Mouse (Mus musculus): ENCODE results near the gene Asgr1.
"Not testable (repeated sequence)": the region's sequence is repeated elsewhere in the genome, so short reads cannot be mapped to it uniquely, and the experiment has no call there.

Gene Asgr1

DNA sequence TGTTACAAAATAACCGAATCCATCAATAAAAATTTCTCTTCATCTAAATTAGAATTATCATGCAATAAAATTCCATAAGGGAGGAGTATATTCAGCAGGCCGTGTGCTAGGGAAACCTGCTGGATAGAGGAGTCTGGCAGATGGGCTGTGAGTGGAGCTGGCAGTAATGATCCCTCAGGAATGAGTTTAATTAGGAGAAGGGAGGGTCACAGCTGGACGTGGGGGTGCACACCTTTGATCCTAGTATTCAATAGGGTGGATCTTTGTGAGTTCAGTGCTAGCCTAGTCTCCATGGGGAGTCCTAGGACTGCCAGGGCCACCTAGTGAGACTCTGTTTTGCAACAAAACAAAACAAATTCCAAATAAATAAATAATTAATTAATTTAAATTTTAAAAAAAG, 14.4 kb downstream of the Asgr1 start:
- no peak for DNase-seq (ENCODE audit: low spot score in 2 of 2)

DNA sequence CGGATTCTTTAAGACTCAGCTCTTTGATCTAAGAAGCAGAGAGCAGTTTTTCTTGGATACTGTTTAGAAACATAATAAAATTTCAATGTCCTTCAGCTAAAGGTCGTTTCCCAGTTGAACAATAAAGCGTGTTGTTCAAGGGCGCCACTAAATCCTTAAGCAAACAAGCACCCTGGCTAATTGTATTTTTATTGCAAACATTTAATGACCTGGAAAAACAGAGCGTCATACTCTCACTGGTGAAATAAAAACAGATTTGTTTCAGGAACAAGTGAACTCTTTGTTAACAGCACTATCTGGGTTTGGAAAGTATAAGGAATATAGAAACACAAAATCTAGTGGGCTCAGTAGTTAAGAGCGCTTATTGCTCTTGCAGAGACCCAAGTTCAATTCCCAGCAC, 16.2 kb downstream of the Asgr1 start:
- DNase-seq (ENCODE audit: low spot score in 2 of 2): no peak

DNA sequence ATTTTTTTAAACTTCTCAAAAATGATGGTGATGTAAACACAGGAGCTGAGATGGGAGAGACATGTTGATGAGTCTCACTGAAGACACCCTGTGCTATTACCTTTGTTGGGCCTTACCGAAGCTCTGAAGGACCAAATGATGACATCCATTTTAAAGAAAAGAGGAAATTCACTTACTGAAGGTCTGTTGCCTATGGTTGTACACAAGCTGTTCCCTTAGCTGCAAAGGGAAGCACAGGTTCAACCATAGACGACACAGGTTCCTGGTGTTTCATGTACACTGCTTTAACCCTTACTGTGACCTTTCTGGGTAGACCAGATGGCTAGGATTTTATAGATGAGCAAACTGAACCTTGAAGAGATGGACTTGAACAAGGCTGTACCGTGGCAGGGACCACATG, 16.7 kb downstream of the Asgr1 start:
- not testable (repeated sequence) for DNase-seq (ENCODE audit: low spot score in 2 of 2)

DNA sequence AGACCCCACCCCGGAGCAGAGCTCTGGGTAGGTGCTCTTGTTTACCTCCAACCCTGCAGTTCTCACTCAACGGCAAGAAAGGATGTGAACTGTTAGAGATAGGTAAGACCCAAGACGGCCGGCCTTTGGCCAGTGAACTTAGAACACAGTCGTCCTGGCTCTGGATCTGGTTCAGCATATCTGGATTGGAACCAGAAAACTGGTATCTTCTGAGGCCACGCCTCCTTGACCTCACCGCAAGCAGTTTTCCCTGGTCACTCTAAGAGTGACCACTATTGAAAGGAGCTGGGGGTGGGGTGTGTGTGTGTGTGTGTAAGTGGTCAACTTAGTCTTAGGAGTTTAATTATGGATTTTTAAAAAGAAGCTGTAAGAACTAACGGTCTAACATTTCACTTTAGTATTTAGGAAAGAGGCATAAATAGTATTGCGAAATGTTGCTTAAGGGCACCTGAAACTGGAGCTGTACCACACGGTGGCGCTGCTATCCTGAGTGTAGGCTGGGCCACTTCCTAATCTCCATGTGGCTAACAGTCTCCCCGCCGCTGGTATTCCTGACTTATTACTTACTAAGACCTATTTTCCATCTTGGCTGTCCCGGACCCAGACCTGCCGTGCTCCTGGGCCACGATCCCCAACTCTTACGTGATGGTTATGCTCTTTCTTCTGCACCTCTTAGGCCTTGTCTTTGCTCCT, 20.6 kb downstream of the Asgr1 start:
- DNase-seq (ENCODE audit: low spot score in 2 of 2): peak in 1 of 2 experiments; percentile 61

DNA sequence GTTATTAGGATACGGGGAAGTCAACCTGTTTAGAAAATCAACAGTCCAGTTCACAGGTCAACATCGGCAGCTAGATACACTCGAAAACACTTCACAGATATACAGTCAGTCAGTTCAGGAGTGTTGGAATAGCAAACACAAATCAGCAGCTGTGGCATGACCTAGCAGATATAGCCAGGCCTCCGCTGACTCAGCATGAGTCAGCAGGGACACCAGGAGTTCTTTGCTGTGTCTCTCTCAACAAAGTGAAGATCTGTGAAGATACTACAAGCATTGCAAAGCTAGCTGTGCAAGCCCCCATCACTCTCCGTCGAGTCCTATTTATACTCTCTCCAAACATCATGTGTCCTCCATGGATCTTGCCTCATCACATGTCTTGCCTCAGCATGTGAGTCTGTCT, 21.7 kb downstream of the Asgr1 start:
- DNase-seq (ENCODE audit: low spot score in 2 of 2): no peak

DNA sequence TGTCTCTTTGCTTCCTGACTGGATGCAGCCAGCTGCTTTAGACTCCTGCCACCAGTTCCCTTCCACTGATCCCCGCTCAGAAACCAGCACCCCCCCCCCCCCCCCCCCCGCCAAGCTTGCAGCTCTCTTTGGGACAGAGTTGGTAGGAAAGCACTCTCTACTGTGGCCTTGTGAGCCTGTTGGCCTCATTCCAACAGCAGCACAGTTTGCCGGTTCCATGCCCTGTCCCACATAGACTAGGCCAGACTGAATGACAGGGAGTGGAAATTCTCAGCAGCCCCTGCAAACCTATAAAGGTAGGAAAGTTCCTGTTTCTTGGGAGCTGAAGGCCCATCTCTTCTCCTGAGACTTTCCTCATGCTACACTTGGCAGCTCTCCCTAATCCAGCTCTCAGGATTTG, 23.6 kb downstream of the Asgr1 start:
- DNase-seq (ENCODE audit: low spot score in 2 of 2): no peak

DNA sequence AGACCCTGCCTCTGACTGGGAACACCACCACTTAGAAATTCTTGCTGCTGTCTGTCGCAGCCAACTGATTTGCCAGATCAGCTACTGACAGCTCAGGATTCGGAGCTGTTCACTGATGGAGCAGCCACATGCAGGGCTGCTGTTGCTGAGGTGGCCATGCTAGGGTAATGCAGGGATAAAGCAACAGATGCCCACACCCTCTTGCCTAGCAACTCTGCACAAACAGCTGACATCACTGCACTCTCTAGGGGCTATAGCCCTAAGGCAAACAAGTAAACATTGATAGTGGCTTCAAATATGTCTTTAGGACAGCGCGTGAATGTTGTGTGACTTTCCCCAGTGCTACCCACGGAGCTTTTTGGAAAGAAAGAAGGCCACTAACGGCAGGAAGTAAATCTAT, 25.3 kb downstream of the Asgr1 start:
- no peak for DNase-seq (ENCODE audit: low spot score in 2 of 2)

DNA sequence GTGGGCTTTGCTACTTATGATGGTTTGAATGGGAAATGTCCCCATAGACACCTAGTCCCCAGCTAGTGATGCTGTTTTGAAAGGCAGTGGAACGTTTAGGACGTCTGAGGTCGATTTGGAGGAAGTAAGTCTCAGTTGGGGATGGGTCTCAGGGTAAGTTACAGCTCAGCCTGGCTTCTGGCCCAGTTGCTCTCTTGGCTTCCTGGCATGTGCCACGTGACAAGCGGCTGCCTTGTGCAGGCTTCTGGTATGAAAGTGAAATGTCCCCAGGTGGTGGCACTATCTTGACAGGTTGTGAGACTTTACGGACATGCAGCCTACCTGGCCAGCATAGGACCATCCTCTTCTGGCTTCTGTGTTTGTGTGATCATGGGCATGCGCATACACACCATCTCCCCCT, 26.0 kb downstream of the Asgr1 start:
- no peak for DNase-seq (ENCODE audit: low spot score in 2 of 2)

DNA sequence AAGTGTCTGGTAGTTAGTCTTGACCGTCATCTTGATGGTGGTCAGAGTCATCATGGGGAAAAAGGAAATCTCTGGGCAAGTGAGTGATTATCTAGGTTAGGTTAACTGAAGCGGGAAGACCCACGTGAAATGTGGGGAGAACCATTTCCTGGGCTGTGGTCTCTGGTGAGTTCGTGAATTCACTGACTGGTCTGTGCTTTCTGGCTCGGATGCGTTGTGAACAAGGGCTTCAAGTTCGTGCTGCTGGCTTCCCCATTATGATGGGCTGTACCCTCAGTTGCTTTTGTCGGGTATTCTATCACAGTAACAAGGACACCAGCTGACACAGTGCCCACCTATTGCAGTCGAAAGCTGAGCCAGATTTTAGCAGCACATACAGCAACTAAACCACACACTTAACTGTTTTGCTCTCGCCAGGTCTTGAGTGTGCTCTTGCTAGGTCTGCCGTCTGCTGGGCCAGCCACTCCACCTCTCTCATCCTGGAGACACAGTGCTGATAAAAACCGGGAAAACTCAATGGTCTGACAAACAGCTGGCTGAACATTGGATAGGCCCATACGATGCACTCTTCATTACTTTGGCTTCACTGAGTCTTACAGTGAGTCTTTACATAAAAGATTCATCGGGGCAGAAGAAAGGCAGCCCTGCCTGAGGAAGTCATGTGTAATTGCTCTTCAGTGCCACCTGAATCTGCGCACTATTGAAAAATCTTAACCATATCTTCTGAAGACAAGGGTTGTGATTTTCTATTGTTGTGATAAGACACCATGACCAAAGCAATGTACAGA, 27.1 kb downstream of the Asgr1 start:
- DNase-seq (ENCODE audit: low spot score in 2 of 2): no peak

DNA sequence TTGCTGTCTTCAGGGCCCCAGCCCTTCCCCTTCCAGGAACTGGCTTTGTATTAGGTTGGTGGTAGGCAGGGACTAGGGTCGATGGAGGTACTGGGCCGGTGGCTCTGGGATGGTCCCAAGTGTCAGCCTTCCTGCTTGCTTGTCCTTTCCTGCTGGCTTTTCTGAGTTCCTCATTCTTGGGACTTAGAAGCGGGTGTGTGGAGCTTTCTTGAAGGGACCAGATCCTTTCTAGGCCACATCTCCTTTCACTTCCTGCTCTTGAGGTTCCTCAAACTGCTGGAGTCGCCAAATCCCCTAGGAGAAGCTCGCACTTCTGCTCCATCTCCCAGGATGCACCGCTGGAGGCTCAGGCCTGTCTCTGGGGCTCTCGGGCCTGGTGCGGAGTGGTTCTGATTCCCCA, 30.7 kb downstream of the Asgr1 start:
- no peak for DNase-seq (ENCODE audit: low spot score in 2 of 2)

DNA sequence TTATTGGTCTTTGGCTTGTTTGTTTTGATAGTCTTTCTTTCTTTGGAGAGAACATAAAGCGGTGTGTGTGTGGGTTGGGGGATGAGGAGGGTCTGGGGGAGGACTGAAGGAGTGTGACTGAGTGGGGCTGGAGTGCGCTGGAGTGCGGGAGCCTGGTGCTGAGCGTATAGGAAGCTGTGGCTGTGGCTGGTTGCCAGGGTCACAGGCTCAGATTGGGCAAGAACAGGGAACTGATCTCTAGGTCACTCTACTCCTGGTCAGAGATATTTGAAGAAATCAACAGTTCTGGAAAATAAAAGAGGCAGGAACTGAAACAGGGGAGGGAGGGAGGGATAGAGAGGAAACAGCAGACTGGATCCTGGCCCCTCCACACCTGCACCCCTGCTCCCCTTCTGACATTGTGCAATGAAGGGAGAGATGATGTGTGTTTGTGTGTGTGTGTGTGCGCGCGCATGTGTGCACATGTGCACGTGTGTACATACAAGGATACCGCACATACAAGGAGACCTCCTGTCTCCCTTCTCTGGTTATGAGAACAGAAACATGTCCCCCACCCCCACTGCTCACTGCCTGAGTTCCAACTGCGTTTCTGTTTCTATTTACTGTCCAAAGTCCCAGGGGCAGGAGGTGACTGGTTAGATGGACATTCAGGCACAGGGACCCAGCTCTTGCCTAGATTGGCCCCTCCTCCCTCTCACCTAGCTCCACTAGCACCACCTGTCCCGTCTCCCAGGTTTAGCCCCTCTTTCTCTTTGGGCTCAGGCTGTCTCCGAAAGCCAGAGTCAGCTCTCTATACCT, 38.3 kb downstream of the Asgr1 start, which contains the start of gene Asgr2:
Gene Asgr2 (plus strand): TSS at position 659 of the 798 bp plus-strand sequence.
- DNase-seq (ENCODE audit: low spot score in 2 of 2): no peak

DNA sequence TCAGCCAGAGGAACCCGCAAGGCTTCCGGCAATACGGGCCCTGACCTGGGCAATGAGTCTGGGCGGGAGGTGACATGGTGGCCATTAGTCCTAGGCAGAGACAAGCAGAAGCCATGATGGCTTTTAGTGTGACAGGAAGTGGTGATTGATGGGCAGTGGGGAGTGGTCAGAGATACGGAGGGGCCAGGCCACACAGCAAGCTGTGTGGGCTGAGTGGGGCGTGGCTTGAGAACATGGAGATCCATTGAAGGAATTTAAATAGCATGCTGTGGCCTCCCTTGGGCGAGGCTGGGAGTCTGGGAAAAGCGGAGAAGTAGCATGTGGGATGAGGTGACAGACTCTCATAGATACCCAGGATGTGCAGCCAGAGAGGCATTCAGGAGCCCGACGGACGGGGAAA, 43.5 kb downstream of the Asgr1 start:
- DNase-seq (ENCODE audit: low spot score in 2 of 2): no peak

DNA sequence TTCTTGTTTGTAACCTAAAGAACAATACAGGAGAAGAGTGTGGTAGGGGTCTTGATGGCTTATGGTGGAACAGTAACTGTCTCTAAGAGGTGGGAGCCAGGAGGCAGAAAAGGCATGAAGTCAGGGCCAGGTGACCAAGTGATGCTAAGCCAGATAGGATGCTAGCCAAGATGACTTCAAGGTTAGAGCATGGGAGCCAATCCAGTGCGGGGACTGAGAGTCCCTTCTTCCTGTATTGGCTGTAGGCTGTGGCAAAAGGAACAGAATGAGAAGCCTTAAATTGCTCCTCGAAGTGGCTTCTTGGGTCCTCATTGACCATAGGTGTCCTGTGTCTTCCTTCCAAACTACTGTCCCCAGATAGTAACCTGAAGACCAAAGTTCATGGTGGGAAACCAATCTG, 45.2 kb downstream of the Asgr1 start:
- no peak for DNase-seq (ENCODE audit: low spot score in 2 of 2)

DNA sequence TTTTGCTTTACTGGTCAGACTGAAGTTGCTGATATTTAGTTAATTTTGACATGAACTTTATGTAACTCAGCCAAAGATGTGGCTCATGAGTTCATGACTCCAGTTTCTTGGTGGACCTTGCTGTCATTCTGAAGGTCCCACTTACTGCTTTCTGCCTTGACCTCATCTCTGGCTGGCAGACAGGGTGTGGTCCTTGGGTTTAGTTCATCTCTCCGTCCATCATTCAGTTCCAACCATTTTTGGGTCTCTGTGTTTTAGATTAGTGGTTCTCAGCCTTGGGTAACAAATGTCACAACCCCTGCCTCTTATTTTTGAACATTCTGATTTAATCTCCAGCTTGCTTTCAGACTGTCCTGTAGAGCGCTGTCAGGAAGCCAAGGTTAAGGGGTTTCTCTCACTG, 45.9 kb downstream of the Asgr1 start:
- no peak for DNase-seq (ENCODE audit: low spot score in 2 of 2)

DNA sequence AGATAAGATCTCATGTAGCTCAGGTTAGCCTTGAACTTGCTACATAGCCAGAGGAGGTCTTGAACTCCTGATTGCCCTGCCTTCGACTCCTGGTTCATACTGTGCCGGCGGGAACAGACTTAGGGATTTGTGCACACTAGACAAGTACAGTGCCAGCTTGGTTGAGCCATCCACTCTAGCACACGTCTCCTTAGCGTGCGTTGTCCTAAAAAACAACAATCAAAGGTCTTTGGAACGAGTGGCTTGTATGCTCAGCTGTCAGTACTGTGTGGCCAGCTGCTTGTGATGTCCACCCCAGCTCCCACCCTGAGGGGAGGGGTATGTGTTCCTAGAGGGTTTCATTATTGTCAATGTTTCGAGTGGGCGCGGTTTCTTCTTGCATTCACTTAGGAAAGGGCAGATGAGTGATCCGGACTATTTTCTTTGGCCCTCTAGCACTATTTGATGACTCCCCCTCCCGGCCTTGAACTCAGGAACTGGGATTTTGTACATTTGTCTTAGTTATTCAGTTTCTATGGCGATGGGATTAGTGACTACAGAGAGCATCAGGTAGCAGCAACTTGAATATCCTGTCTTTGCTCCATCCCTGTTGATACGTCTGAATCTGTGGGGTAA, 49.9 kb downstream of the Asgr1 start:
- no peak for DNase-seq (ENCODE audit: low spot score in 2 of 2)

DNA sequence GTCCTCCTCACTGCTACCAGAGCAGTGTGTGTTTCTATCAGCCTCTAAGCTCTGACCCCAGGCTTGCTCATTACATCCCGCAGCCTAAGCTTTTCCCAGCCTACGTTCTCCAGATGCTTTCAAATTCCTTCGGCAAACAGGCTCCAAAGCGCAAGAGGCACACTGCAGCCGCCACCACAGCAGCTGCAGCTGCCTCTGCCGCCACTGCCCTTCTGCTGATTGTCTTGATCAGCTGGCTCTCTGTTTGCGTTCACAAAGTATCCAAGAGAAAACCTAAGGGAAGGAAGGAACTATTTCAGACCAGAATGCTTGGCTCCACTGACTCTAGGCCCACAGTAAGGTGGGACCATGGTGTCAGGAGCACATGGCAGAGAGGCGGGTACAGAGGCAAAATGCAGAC, 53.2 kb downstream of the Asgr1 start:
- no peak for DNase-seq (ENCODE audit: low spot score in 2 of 2)

Measured in frontal cortex, postnatal 14 days (tissue).